In genomic region chr10:18760241-18760640, GRCm38 (mm10) we compare ENCODE assay signal across 9 mouse cellular contexts. TPM values are rescaled to one million over a fixed set of nuclear protein-coding genes. Genes with fewer than 3 reads are reported as not detected.
DNase-seq lines count a peak whose midpoint lies in the region; ATAC-seq and TF ChIP-seq lines count a peak whose summit lies in the region.
"Had no signal": no experiment of that assay in that cellular context is flagged by ENCODE, and none has a peak within 500 bp of the region (broad histone marks: within the 10 kb centered on the region; RNA-seq: fewer than 3 reads in every experiment).

No protein-coding gene starts in this region.

- TF ChIP-seq POLR2A in cortical plate, adult 2 months (IDR thresholded peaks at IDR 0.05; ENCODE audit: extremely low read depth, insufficient read depth, low read length), result no peak

- no peak overlapping the region for H3K4me3 ChIP-seq in hindbrain, embryonic 11.5 days (ENCODE audit: low read depth, low read length)
- no peak overlapping the region for H3K4me3 ChIP-seq in hindbrain, embryonic 16.5 days (ENCODE audit: low read length)
- H3K4me3 ChIP-seq in cortical plate, adult 2 months (ENCODE audit: insufficient read depth, low read length), result no peak overlapping the region
- no peak overlapping the region for H3K4me3 ChIP-seq in liver, postnatal 0 days (ENCODE audit: low read depth, low read length)
- H3K4me3 ChIP-seq: erythroblast, embryonic 14.5 days; lung, embryonic 15.5 days had no signal

- no peaks in the 10 kb centered on the region for H3K9me3 ChIP-seq in hindbrain, embryonic 11.5 days (ENCODE audit: control insufficient read depth, low read length)
- peaks cover 4% of the 10 kb centered on the region; the same call in 1 of the 2 replicates for H3K9me3 ChIP-seq in hindbrain, embryonic 16.5 days (ENCODE audit: control insufficient read depth, low read length)
- H3K9me3 ChIP-seq in liver, postnatal 0 days (ENCODE audit: low read length), result no peaks in the 10 kb centered on the region
- H3K9me3 ChIP-seq: lung, embryonic 15.5 days had no signal

- no peaks in the 10 kb centered on the region for H3K36me3 ChIP-seq in hindbrain, embryonic 11.5 days (ENCODE audit: control insufficient read depth, insufficient read depth, low read length)
- H3K36me3 ChIP-seq in hindbrain, embryonic 16.5 days (ENCODE audit: control insufficient read depth, insufficient read depth, low read length), result no peaks in the 10 kb centered on the region
- no peaks in the 10 kb centered on the region for H3K36me3 ChIP-seq in liver, postnatal 0 days (replicated peaks; ENCODE audit: insufficient read depth, low read length)
- H3K36me3 ChIP-seq: lung, embryonic 15.5 days had no signal

- peak; percentile 53 for TF ChIP-seq CTCF in cortical plate, adult 2 months (IDR thresholded peaks at IDR 0.05; ENCODE audit: extremely low read depth, insufficient read depth, low read length)
- TF ChIP-seq CTCF in liver, postnatal 0 days (IDR thresholded peaks at IDR 0.05; ENCODE audit: low read depth), result peak; percentile 71

- H3K27ac ChIP-seq in hindbrain, embryonic 11.5 days (ENCODE audit: low read depth, low read length), result no peak overlapping the region
- H3K27ac ChIP-seq in hindbrain, embryonic 16.5 days (ENCODE audit: low read depth, low read length), result no peak overlapping the region
- no peak overlapping the region for H3K27ac ChIP-seq in cortical plate, adult 2 months (ENCODE audit: insufficient read depth, low read length)
- no peak overlapping the region for H3K27ac ChIP-seq in liver, postnatal 0 days (ENCODE audit: low read depth)
- H3K27ac ChIP-seq: lung, embryonic 15.5 days had no signal

- WGBS in hindbrain, embryonic 11.5 days, result 32% methylated on average over 2 of the region's 2 CpGs
- 38% methylated on average over 2 of the region's 2 CpGs for WGBS in hindbrain, embryonic 16.5 days
- 43% methylated on average over 2 of the region's 2 CpGs for WGBS in liver, postnatal 0 days (ENCODE audit: insufficient replicate concordance)

- H3K27me3 ChIP-seq in hindbrain, embryonic 11.5 days (ENCODE audit: control insufficient read depth, insufficient read depth, low read length), result no peaks in the 10 kb centered on the region
- H3K27me3 ChIP-seq in hindbrain, embryonic 16.5 days (replicated peaks; ENCODE audit: control insufficient read depth, insufficient read depth, low read length), result no peaks in the 10 kb centered on the region
- no peaks in the 10 kb centered on the region for H3K27me3 ChIP-seq in liver, postnatal 0 days (ENCODE audit: insufficient read depth, low read length)
- H3K27me3 ChIP-seq: lung, embryonic 15.5 days had no signal

- ATAC-seq in hindbrain, embryonic 11.5 days (ENCODE audit: low FRiP score), result no peak
- no peak for ATAC-seq in hindbrain, embryonic 16.5 days
- ATAC-seq in liver, postnatal 0 days, result no peak

- no peaks in the 10 kb centered on the region for H3K4me1 ChIP-seq in hindbrain, embryonic 11.5 days (replicated peaks; ENCODE audit: control insufficient read depth, insufficient read depth, low read length)
- H3K4me1 ChIP-seq in hindbrain, embryonic 16.5 days (ENCODE audit: control insufficient read depth, insufficient read depth, low read depth, low read length), result no peaks in the 10 kb centered on the region
- H3K4me1 ChIP-seq in cortical plate, adult 2 months (ENCODE audit: control insufficient read depth, insufficient read depth, low read length), result no peaks in the 10 kb centered on the region
- H3K4me1 ChIP-seq in liver, postnatal 0 days (ENCODE audit: insufficient read depth), result no peaks in the 10 kb centered on the region
- H3K4me1 ChIP-seq: lung, embryonic 15.5 days had no signal

- no peak overlapping the region for H3K4me2 ChIP-seq in hindbrain, embryonic 11.5 days (replicated peaks; ENCODE audit: low read depth, low read length)
- H3K4me2 ChIP-seq in hindbrain, embryonic 16.5 days (ENCODE audit: low read length), result no peak overlapping the region
- no peak overlapping the region for H3K4me2 ChIP-seq in liver, postnatal 0 days (ENCODE audit: low read depth, low read length)
- H3K4me2 ChIP-seq: lung, embryonic 15.5 days had no signal

- DNase-seq in hindbrain, embryonic 11.5 days (ENCODE audit: low spot score), result peak; percentile 71
- DNase-seq in urinary bladder, postnatal 14 days (ENCODE audit: low spot score), result peak; percentile 38
- DNase-seq in urinary bladder, postnatal 36 days (ENCODE audit: low spot score in 2 of 2), result no peak
- DNase-seq in liver, postnatal 0 days, result peak; percentile 58
- DNase-seq in testis, postnatal 10 days (ENCODE audit: low spot score), result peak; percentile 74

- no peak for TF ChIP-seq EP300 in liver, postnatal 0 days (IDR thresholded peaks at IDR 0.05; ENCODE audit: low read depth)

- no peak overlapping the region for H3K9ac ChIP-seq in hindbrain, embryonic 11.5 days (ENCODE audit: low read depth, low read length)
- H3K9ac ChIP-seq in hindbrain, embryonic 16.5 days (ENCODE audit: low read depth, low read length), result no peak overlapping the region
- no peak overlapping the region for H3K9ac ChIP-seq in liver, postnatal 0 days (replicated peaks)
- H3K9ac ChIP-seq: lung, embryonic 15.5 days had no signal

RNA-seq across cellular contexts. Expression of gene Arfgef3, which starts 16.5 kb away (rescaled TPM):
- 1.2 and 1.9 TPM in 2 replicates for polyA plus RNA-seq in hindbrain, embryonic 11.5 days (2014; fragmentation: Nextera tagmentation; extraction: Ambion mirVana)
- polyA plus RNA-seq in hindbrain, embryonic 16.5 days (2015; fragmentation: Nextera tagmentation; extraction: Ambion mirVana), result 6.3 and 6.5 TPM in 2 replicates
- 25.6 and 27.7 TPM in 2 replicates for polyA plus RNA-seq in cortical plate, adult 2 months (2012; rRNA removed)
- 0.01 TPM in 2 replicates for polyA plus RNA-seq in liver, postnatal 0 days (2015; fragmentation: Nextera tagmentation; extraction: Ambion mirVana)

RNA-seq across cellular contexts. Expression of gene Gm4922, which starts 26.4 kb away (rescaled TPM):
- polyA plus RNA-seq in hindbrain, embryonic 11.5 days (2014; fragmentation: Nextera tagmentation; extraction: Ambion mirVana), result not detected in 2 replicates
- 0.48 and 0.55 TPM in 2 replicates for polyA plus RNA-seq in hindbrain, embryonic 16.5 days (2015; fragmentation: Nextera tagmentation; extraction: Ambion mirVana)
- not detected in 2 replicates for polyA plus RNA-seq in cortical plate, adult 2 months (2012; rRNA removed)
- not detected in 2 replicates for polyA plus RNA-seq in liver, postnatal 0 days (2015; fragmentation: Nextera tagmentation; extraction: Ambion mirVana)
- polyA plus RNA-seq: erythroblast, embryonic 14.5 days; lung, embryonic 15.5 days had no signal

Comparison
In these comparisons a context has a peak if more than half of its experiments do, and no peak if none do; other contexts are left out.
1. DNase-seq: peak in hindbrain, embryonic 11.5 days (single experiment), urinary bladder, postnatal 14 days (single experiment), liver, postnatal 0 days (single experiment) and testis, postnatal 10 days (single experiment); none in urinary bladder, postnatal 36 days (0 of 2).